24 mouse cellular contexts compared by ENCODE assay signal in the genomic region with DNA sequence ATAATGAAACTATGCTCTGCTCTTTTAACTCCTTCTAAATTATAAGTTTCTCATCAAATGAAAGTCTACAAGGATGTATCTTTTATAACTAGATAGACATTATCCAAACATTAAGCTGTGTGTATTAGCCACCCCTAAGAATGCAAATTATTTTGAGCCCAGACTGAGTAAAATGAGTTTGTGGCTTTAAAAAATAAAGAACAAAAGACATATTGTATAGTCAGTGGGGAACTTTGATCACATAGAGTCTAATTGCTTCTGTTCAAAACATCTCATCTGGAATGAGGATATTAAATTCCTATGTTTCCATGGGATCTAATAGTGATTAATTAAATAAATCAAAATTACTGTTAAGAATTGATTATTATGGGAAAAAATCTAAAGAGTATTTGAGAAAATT.
DNase-seq lines count a peak whose midpoint lies in the region; ATAC-seq and TF ChIP-seq lines count a peak whose summit lies in the region.
"Had no signal": no experiment of that assay in that cellular context is flagged by ENCODE, and none has a peak within 500 bp of the region (broad histone marks: within the 10 kb centered on the region; RNA-seq: fewer than 3 reads in every experiment).

No protein-coding gene starts in this region.

- no peaks in the 10 kb centered on the region for H3K4me1 ChIP-seq in forebrain, embryonic 11.5 days (replicated peaks; ENCODE audit: control insufficient read depth, insufficient read depth, low read length)
- H3K4me1 ChIP-seq in forebrain, embryonic 10.5 days, result peaks cover 8% of the 10 kb centered on the region
- H3K4me1 ChIP-seq in forebrain, embryonic 13.5 days, result peaks cover 4% of the 10 kb centered on the region; the same call in 1 of the 2 replicates
- H3K4me1 ChIP-seq in forebrain, postnatal 0 days (ENCODE audit: insufficient read depth), result no peaks in the 10 kb centered on the region
- H3K4me1 ChIP-seq in hindbrain, embryonic 16.5 days (ENCODE audit: control insufficient read depth, insufficient read depth, low read depth, low read length), result no peaks in the 10 kb centered on the region
- H3K4me1 ChIP-seq in hindbrain, postnatal 0 days (ENCODE audit: insufficient read depth, low read length), result no peaks in the 10 kb centered on the region
- H3K4me1 ChIP-seq: embryonic facial prominence, embryonic 13.5 days; embryonic facial prominence, embryonic 15.5 days had no signal

- no peak overlapping the region for H3K4me3 ChIP-seq in forebrain, embryonic 11.5 days (ENCODE audit: low read depth, low read length)
- no peak overlapping the region for H3K4me3 ChIP-seq in forebrain, embryonic 10.5 days
- no peak overlapping the region for H3K4me3 ChIP-seq in forebrain, embryonic 13.5 days
- H3K4me3 ChIP-seq in forebrain, postnatal 0 days (ENCODE audit: low read depth, low read length), result no peak overlapping the region
- no peak overlapping the region for H3K4me3 ChIP-seq in hindbrain, embryonic 16.5 days (ENCODE audit: low read length)
- H3K4me3 ChIP-seq in hindbrain, postnatal 0 days (ENCODE audit: low read length), result no peak overlapping the region
- H3K4me3 ChIP-seq: embryonic facial prominence, embryonic 13.5 days; embryonic facial prominence, embryonic 15.5 days; erythroblast, embryonic 14.5 days had no signal

- no peak overlapping the region for H3K9ac ChIP-seq in forebrain, embryonic 11.5 days (ENCODE audit: low read length)
- no peak overlapping the region for H3K9ac ChIP-seq in forebrain, embryonic 13.5 days
- no peak overlapping the region for H3K9ac ChIP-seq in forebrain, postnatal 0 days
- no peak overlapping the region for H3K9ac ChIP-seq in hindbrain, embryonic 16.5 days (ENCODE audit: low read depth, low read length)
- H3K9ac ChIP-seq in hindbrain, postnatal 0 days (replicated peaks; ENCODE audit: low read length), result no peak overlapping the region
- H3K9ac ChIP-seq: embryonic facial prominence, embryonic 13.5 days; embryonic facial prominence, embryonic 15.5 days had no signal

- H3K36me3 ChIP-seq in forebrain, embryonic 11.5 days (ENCODE audit: control insufficient read depth, insufficient read depth, low read length), result no peaks in the 10 kb centered on the region
- H3K36me3 ChIP-seq in forebrain, embryonic 10.5 days (replicated peaks), result no peaks in the 10 kb centered on the region
- H3K36me3 ChIP-seq in forebrain, embryonic 13.5 days (ENCODE audit: poor library complexity, severe bottlenecking), result no peaks in the 10 kb centered on the region
- H3K36me3 ChIP-seq in forebrain, postnatal 0 days (ENCODE audit: insufficient read depth), result no peaks in the 10 kb centered on the region
- no peaks in the 10 kb centered on the region for H3K36me3 ChIP-seq in hindbrain, embryonic 16.5 days (ENCODE audit: control insufficient read depth, insufficient read depth, low read length)
- no peaks in the 10 kb centered on the region for H3K36me3 ChIP-seq in hindbrain, postnatal 0 days (ENCODE audit: insufficient read depth, low read length)
- H3K36me3 ChIP-seq: embryonic facial prominence, embryonic 13.5 days; embryonic facial prominence, embryonic 15.5 days; G1E had no signal

- ATAC-seq in forebrain, embryonic 11.5 days (replicated peaks; ENCODE audit: low FRiP score), result peak; percentile 70
- ATAC-seq in forebrain, embryonic 13.5 days, result peak; percentile 38; the same call in 1 of the 2 replicates
- no peak for ATAC-seq in forebrain, postnatal 0 days
- peak; percentile 37; the same call in 1 of the 2 replicates for ATAC-seq in hindbrain, embryonic 16.5 days
- no peak for ATAC-seq in hindbrain, postnatal 0 days
- ATAC-seq: CD4-positive, CD25-positive, alpha-beta regulatory T cell, adult 4 months had no signal

- DNase-seq in forebrain, embryonic 11.5 days (ENCODE audit: low spot score), result no peak
- DNase-seq in forebrain, embryonic 10.5 days (ENCODE audit: extremely low spot score, low spot score), result no peak
- DNase-seq in forebrain, postnatal 0 days, result no peak
- no peak for DNase-seq in hindbrain, postnatal 0 days (ENCODE audit: low spot score)
- peak; percentile 39 for DNase-seq in Muller cell, postnatal 12 days (ENCODE audit: inconsistent ontology term)
- DNase-seq: adrenal gland, adult 2 months; adrenal gland, postnatal 10 days; adrenal gland, postnatal 25 days; B cell, adult 2 months; cerebellum, adult 11 months; cerebellum, adult 18-20 months; cerebellum, adult 8-10 months; cerebellum, adult 9-11 months; cerebellum, postnatal 14 days; cerebellum, postnatal 36 days; embryo, embryonic 11 days had no signal

- TF ChIP-seq CTCF in forebrain, postnatal 0 days (IDR thresholded peaks at IDR 0.05; ENCODE audit: low read depth), result no peak
- no peak for TF ChIP-seq CTCF in hindbrain, postnatal 0 days (IDR thresholded peaks at IDR 0.05; ENCODE audit: low read depth)

- no peaks in the 10 kb centered on the region for H3K9me3 ChIP-seq in forebrain, embryonic 11.5 days (ENCODE audit: control insufficient read depth, low read length)
- H3K9me3 ChIP-seq in forebrain, embryonic 10.5 days, result no peaks in the 10 kb centered on the region
- H3K9me3 ChIP-seq in forebrain, embryonic 13.5 days (replicated peaks), result no peaks in the 10 kb centered on the region
- no peaks in the 10 kb centered on the region for H3K9me3 ChIP-seq in forebrain, postnatal 0 days (ENCODE audit: low read length)
- H3K9me3 ChIP-seq in hindbrain, embryonic 16.5 days (ENCODE audit: control insufficient read depth, low read length), result no peaks in the 10 kb centered on the region
- no peaks in the 10 kb centered on the region for H3K9me3 ChIP-seq in hindbrain, postnatal 0 days (ENCODE audit: low read length)
- H3K9me3 ChIP-seq: embryonic facial prominence, embryonic 13.5 days; embryonic facial prominence, embryonic 15.5 days; G1E had no signal

- no peak overlapping the region for H3K27ac ChIP-seq in forebrain, embryonic 11.5 days (ENCODE audit: low read depth, low read length)
- no peak overlapping the region for H3K27ac ChIP-seq in forebrain, embryonic 10.5 days
- no peak overlapping the region for H3K27ac ChIP-seq in forebrain, embryonic 13.5 days
- no peak overlapping the region for H3K27ac ChIP-seq in forebrain, postnatal 0 days (ENCODE audit: low read depth, low read length)
- H3K27ac ChIP-seq in hindbrain, embryonic 16.5 days (ENCODE audit: low read depth, low read length), result no peak overlapping the region
- no peak overlapping the region for H3K27ac ChIP-seq in hindbrain, postnatal 0 days
- H3K27ac ChIP-seq: embryonic facial prominence, embryonic 13.5 days; embryonic facial prominence, embryonic 15.5 days had no signal

- H3K27me3 ChIP-seq in forebrain, embryonic 11.5 days (ENCODE audit: control insufficient read depth, insufficient read depth, low read length), result no peaks in the 10 kb centered on the region
- no peaks in the 10 kb centered on the region for H3K27me3 ChIP-seq in forebrain, embryonic 10.5 days (ENCODE audit: poor library complexity, severe bottlenecking)
- H3K27me3 ChIP-seq in forebrain, embryonic 13.5 days, result no peaks in the 10 kb centered on the region
- no peaks in the 10 kb centered on the region for H3K27me3 ChIP-seq in forebrain, postnatal 0 days (ENCODE audit: insufficient read depth, low read length)
- no peaks in the 10 kb centered on the region for H3K27me3 ChIP-seq in hindbrain, embryonic 16.5 days (replicated peaks; ENCODE audit: control insufficient read depth, insufficient read depth, low read length)
- no peaks in the 10 kb centered on the region for H3K27me3 ChIP-seq in hindbrain, postnatal 0 days (ENCODE audit: insufficient read depth, low read length)
- H3K27me3 ChIP-seq: CH12.LX; embryonic facial prominence, embryonic 13.5 days; embryonic facial prominence, embryonic 15.5 days had no signal

- no peak overlapping the region for H3K4me2 ChIP-seq in forebrain, embryonic 11.5 days (ENCODE audit: low read depth, low read length, severe bottlenecking)
- no peak overlapping the region for H3K4me2 ChIP-seq in forebrain, embryonic 13.5 days
- H3K4me2 ChIP-seq in forebrain, postnatal 0 days (ENCODE audit: low read depth), result no peak overlapping the region
- no peak overlapping the region for H3K4me2 ChIP-seq in hindbrain, embryonic 16.5 days (ENCODE audit: low read length)
- H3K4me2 ChIP-seq in hindbrain, postnatal 0 days (ENCODE audit: low read depth, low read length), result no peak overlapping the region
- H3K4me2 ChIP-seq: embryonic facial prominence, embryonic 13.5 days; embryonic facial prominence, embryonic 15.5 days had no signal

Comparison
In these comparisons a context has a peak if more than half of its experiments do, and no peak if none do; other contexts are left out.
1. ATAC-seq: peak in forebrain, embryonic 11.5 days (single experiment), forebrain, embryonic 13.5 days (single experiment) and hindbrain, embryonic 16.5 days (single experiment); none in forebrain, postnatal 0 days (single experiment) and hindbrain, postnatal 0 days (single experiment).